Mouse (Mus musculus) gonadal fat pad, adult 2 months (tissue): Measurements from ENCODE around the gene Gm6685. TPM values are rescaled to one million over a fixed set of nuclear protein-coding genes. Genes with fewer than 3 reads are reported as not detected.
"Not testable (repeated sequence)": the region's sequence is repeated elsewhere in the genome, so short reads cannot be mapped to it uniquely, and the experiment has no call there.

ENCODE experiments used
- DNase-seq: peaks from one replicate; pipeline ENCODE4 v3.0.0-alpha.2; 2012; ENCODE audit warnings: low read depth
- polyA plus RNA-seq: library from polyadenylated mRNA; depleted of rRNA; stranded (reverse); fragments of >200 nt; gene quantifications from 2 replicates; pipeline ENCODE4 v1.2.3, GENCODE M21; 2012; rRNA removed

Gene Gm6685
- 1.2 and 3.6 TPM in 2 replicates for polyA plus RNA-seq

DNA sequence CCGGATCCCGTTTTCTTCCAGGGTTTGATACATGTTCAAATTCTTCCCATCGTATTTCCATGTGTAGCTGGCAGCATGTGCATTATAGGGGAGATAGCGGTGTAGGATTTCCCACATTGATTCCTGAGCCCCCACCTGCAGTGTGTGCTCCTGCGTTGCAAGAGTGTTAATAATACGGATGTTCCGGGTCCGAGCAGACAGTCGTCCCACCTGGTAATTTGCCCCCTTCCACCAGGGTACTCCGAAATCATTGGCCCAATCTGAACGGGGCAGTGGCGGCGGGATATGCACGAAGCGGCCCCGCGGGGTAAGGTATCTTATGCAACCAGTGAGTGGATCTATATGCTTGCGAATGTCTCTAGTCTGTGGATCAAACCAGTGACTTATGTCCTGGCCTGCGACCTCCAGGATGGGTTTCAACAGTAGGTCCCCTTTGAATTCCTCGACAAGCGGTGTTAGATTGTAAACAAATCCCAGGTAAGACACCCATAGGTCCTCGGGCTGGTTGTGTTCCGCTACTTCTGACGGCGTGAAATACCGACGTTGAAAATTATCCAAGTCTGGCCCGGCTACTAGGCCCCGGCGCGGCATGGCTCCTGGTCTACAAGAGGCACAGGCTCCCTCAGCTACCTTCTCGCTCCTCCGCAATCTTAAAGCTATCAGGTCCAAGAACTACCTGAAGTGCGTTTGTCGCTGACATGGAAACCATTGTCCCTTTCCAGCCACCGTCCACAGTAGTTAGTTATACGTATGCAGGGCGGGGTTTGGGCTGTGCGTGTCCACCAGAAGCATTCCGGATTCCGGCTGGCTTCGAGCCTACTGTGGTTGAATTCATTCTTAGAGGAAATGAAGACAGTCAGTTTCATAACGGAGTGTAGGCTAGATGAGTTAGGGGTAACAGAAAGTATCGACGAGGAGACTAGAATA is at the start of gene Gm6685:
Gm6685 (minus strand) TSS at position 644 of the 927 bp plus-strand sequence.
- not testable (repeated sequence) for DNase-seq

DNA sequence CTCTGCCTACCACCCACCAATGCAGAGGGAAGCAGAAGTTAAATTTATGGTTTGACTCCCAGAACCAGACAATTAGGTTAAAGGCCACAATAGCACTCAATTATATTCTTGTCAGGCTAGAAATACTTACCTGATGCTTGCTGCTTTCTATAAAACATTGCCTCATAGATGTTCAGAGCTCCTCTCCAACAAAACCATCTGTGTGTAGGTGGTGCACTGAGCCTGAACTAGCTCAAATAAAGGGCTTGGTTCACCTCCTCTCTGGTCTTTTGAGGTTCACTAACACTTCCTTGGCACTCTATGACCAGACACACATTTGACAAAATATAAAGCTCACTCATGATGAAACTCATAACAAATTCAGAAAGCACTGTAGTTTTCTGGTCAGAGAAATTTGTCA is 36.2 kb upstream of the Gm6685 start:
- DNase-seq, result no peak

DNA sequence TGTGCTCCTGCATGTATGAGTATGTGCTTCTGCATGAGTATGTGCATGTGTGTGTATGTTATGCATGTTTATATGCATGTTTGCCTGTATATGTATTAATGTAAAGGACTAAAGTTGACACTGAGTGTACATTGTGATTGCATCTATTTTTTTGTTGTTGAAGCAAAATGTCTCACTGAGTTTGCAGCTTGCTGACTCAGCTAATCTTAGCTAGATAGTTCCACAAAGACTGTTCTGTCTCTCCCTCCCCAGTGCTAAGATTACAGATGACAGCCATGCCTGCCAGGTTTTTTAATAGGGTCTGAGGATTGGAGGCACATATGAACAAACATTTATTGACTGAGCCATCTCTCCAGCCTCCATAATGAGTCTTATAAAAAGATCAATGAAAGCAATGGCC is 35.0 kb upstream of the Gm6685 start:
- DNase-seq, result no peak

DNA sequence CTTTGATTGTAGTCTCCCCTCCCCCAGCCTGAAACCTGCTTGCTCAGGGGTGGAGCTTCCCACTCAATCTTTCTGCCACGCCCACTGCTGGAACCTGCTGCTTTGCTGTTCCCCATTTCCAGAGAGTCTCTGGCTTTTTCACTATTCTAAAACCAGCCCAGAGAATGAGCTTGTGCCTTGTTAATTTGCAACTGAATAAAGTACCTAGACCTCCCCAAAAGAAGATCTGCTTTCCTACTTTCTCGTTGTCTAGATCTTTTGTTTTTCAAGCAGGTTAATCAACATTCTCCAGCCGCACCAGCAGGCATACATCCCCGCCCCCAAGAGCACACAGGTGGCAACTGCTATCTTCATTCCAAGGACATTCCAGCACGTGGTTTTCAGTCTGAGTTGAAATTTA is 31.7 kb upstream of the Gm6685 start:
- DNase-seq, result not testable (repeated sequence)

DNA sequence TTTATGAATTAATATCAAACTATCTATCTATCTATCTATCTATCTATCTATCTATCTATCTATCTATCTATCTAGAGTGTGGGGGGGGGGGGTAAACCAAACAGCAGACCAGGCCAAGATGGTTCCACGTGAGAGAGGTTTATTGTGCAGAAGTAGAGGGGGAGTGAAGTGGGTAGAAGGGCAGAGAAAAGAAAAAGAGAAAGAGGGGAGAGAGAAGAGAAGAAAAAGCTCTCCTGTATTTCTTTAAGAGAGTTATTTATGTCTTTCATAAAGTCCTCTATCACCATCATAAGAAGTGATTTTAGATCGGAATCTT is 26.2 kb upstream of the Gm6685 start:
- no peak for DNase-seq

DNA sequence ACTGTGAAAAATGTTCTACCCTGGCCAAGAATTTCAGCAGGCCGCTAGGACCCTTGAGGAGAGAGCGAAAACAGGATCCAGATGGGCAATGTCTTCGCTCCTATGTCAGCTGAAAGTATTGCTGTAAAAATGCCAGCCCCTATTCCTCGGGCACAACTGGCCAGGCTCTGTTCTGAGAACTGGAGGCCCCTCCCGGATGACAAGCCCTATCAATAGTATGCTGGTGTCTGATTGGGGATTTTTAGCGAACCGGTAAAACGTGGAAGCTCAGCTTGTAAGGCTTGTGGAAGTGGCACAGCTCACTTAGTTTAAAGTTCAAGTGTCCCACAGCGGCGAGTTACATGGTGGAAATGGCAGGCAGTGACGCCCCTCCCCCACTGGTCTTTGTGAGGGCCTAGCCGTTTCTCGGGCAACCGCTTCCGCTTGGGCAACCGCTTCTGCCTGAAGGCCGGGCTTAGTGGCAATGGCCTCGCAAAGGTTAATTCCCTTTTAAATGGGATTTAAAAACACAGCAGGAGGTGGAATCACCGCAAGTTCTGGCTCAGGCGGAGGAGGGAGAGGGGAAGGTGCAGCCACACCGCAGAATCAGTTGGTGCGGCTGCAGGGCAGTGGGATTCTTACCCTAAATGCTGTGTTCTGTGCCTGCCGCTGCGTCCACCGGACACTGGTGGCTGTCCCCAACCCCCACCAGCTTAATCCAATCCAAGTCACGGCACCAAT is 25.7 kb upstream of the Gm6685 start:
- no peak for DNase-seq

DNA sequence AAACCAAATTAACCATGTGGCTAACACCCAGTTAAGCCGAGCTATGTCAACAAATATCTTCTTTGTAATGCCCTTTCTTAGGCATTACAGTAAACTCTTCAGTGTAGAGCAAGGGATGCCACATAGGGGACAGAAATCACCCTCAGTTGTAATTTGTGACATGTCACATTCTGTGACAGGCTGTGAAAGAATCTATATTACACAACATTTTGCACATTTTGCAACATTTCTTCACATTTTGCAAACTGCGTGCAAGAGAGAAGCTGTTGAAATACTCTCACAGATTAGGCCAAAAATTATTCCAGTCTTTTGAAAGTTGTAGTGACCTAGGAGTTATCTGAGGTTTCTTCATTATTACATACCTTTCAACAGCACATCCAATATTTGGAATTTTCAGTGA is 3.8 kb upstream of the Gm6685 start:
- no peak for DNase-seq

DNA sequence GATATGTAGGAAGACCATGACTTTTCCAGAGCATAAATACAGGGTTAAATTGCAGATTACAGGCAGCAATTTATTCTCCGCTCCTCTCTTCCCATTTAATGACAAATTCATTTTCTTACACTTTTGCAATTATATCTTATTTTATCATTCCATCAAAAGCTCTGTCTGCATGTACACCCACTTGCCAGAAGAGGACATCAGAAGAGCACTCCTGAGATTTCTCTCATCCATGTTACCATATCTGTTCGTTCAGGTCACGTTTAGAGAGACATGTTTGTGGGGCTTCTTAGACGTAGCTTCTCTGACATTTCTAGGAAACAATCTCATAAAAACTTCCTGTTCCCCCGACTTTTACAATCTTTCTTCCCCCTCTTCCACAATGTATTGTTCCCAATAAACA is 2.2 kb upstream of the Gm6685 start:
- DNase-seq, result no peak

DNA sequence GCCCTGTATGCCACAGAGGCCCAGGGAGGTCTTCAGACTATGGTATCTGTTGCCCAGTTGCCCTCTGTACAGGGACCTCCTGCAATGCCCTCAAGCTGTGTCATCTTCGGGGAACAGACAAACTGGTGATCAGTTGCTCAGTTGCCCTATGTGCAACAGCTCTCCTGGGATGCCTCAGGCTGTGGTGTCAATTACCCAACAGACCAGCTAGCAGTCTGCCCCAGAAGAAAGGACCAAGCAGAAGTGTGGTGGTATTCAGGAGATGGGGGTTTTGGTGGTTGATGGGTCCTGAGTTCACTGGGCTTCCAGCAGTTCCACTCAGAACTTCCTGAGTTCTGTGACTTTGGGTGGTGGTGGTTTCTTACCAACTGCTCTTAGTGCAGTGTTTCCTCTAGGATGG is 11.8 kb downstream of the Gm6685 start:
- no peak for DNase-seq

DNA sequence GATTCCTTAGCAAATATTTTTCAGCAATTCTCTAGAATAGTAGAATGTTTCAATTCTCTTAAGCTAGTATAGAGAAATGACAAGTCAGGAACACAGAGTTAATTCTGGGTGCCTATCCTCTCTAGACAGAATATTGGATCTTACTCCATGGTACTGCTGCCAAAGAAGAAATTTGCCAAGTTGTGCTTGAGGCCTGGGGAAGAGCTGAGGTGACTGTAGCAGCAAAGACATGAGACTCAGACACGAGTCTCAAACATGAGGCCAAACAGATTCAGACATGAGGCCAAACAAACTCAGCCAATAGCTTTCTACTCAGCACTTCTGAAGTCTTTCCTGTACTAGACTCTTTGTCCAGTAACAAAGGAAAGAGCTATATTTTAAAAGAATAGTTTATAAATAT is 26.3 kb downstream of the Gm6685 start:
- DNase-seq, result no peak

DNA sequence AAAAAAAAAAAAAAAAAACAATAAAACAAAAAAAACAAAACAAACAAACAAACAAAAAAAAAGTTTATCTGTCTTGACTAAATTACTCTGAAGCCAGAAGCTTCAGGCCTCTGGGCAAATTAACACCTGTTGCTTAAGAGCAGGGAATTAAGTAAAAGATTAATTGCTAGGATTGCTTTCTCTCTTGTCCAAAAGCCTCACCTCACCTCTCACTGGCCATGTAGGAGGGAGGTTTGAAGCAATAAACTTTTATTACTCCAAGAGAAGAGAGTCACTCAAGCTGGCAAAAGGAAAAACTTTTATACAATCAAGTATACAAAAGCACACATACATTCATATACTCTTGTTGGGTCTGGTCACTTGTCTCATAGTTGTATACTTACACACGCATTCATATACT is 31.9 kb downstream of the Gm6685 start:
- DNase-seq, result peak; percentile 1

DNA sequence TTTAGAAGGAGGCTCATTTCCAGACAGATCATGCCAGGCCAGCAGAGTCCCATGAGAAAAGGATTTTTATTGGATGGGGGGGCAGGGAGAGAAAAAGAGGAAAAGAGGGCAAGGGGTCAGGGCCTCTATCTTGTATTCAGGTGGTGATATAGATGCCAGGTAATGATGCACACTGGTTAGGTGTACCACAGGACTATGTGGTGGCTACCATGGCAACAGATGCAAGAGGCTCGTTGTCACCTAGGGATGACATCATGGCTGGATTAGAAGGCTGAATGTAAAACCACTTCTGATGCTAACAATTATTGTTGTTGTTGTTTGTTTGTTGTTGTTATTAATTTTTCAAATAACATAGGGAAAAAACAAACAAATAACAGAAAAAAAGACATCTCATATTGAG is 49.2 kb downstream of the Gm6685 start:
- DNase-seq, result no peak

Other genes starting within 250 kb of the Gm6685 start
- 2.8 and 3.0 TPM in 2 replicates for gene Ccdc85a, start 244.5 kb upstream of the Gm6685 start, polyA plus RNA-seq